Mouse (Mus musculus) lung, adult 2 months (tissue): ENCODE results near the gene A630089N07Rik.
"Not testable (repeated sequence)": the region's sequence is repeated elsewhere in the genome, so short reads cannot be mapped to it uniquely, and the experiment has no call there.

Experiments used
- CTCF ChIP-seq: fragments of 200-500 bp; IDR thresholded peaks from 2 replicates; pipeline ENCODE4 v1.5.1; 2011; ENCODE audit warnings: mild to moderate bottlenecking, low read length, control low read depth; ENCODE audit not compliant: insufficient read depth
- POLR2A ChIP-seq: fragments of 200-500 bp; IDR thresholded peaks from 2 replicates; pipeline ENCODE4 v1.6.1; 2011; ENCODE audit warnings: low read depth, mild to moderate bottlenecking, control low read depth, low read length, borderline replicate concordance; ENCODE audit errors: extremely low read depth

GRCm38 (mm10) chr16:98081889-98082818, at the start of gene A630089N07Rik:
- not testable (repeated sequence) for TF ChIP-seq CTCF
- TF ChIP-seq POLR2A: 0 out of 2 replicates have a peak, but pooled peaks have one; percentile 17
